Mouse (Mus musculus): Measurements from ENCODE around the gene D230025D16Rik. TPM values are rescaled to one million over a fixed set of nuclear protein-coding genes. Genes with fewer than 3 reads are reported as not detected.

Gene D230025D16Rik
- total and polyA plus RNA-seq, 2 experiments from 2014 or later: 24.6 to 36.7 TPM

DNA sequence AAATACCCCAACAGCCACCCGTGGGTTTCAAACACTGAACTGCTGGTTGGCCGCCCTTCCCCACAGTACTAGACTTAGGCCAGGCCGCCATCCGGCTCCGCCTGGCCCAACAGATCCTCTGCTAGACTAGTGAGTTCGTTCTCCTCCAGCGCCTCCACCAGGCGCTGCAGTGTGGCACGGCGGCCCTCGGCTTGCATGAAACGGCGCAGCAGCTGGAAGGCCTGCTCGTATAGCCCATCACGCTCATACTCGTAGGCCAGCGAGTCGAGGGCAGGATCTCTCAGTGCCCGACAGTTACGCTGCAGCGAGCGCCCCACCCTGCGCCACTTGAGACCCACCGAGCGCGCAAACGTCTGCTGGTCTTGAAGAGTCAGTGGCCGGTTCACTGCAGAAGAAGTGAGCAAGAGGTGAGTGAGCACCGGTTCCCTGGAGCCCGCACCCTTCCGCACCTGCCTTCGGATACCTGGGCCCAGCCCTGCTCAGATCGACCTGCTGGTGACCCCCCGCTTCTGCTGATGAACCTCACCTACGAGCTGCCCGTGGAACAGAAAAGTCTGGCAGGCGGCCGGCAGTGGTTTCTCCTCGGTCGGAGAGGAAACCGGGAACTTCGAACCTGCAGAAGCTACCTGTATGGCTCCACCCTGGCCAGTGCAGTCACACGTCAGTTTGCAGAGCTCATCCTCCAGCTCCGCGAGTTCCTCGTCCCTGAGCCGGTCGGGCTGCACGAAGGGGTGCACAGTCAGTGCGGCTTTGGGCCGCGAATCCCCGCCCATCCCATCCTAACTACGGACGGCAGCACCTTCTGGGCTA is 34.2 kb downstream of the D230025D16Rik start:
- peak overlapping the region; percentile 59 for H3K4me2 ChIP-seq (ENCODE audit: low read depth, low read length, poor library complexity, severe bottlenecking)
- DNase-seq (ENCODE audit: low spot score): peak; percentile 54
- no peaks in the 10 kb centered on the region for H3K9me3 ChIP-seq (ENCODE audit: low read length)
- peak; percentile 26 for ATAC-seq (ENCODE audit: low FRiP score)
- 5% methylated on average over 55 of the region's 55 CpGs for WGBS
- TF ChIP-seq CTCF (IDR thresholded peaks at IDR 0.05): peak; percentile 49
- H3K9ac ChIP-seq (replicated peaks; ENCODE audit: low read length, poor library complexity, severe bottlenecking): 0 out of 2 replicates have a peak overlapping the region, but pooled peaks have one; percentile 3
- H3K4me1 ChIP-seq (ENCODE audit: insufficient read depth, low read length): peaks cover 5% of the 10 kb centered on the region; the same call in 1 of the 2 replicates
- H3K36me3 ChIP-seq (ENCODE audit: insufficient read depth, low read length): no peaks in the 10 kb centered on the region
- H3K4me3 ChIP-seq (ENCODE audit: low read depth, low read length): peak overlapping the region; percentile 29
- H3K27ac ChIP-seq (ENCODE audit: low read depth, low read length): no peak overlapping the region
- H3K27me3 ChIP-seq (ENCODE audit: insufficient read depth, low read length): peaks cover 35% of the 10 kb centered on the region

GRCm38 (mm10) chr8:105259721-105260320 is 34.9 kb downstream of the D230025D16Rik start:
- TF ChIP-seq CTCF (IDR thresholded peaks at IDR 0.05): peak; percentile 97
- H3K4me2 ChIP-seq (ENCODE audit: low read depth, low read length, poor library complexity, severe bottlenecking): peak overlapping the region; percentile 59
- no peak overlapping the region for H3K27ac ChIP-seq (ENCODE audit: low read depth, low read length)
- peaks cover 5% of the 10 kb centered on the region; the same call in 1 of the 2 replicates for H3K4me1 ChIP-seq (ENCODE audit: insufficient read depth, low read length)
- peaks cover 41% of the 10 kb centered on the region for H3K27me3 ChIP-seq (ENCODE audit: insufficient read depth, low read length)
- peak; percentile 68 for ATAC-seq (ENCODE audit: low FRiP score)
- H3K36me3 ChIP-seq (ENCODE audit: insufficient read depth, low read length): no peaks in the 10 kb centered on the region
- WGBS: 4% methylated on average over 30 of the region's 30 CpGs
- peak; percentile 75 for DNase-seq (ENCODE audit: low spot score)
- no peaks in the 10 kb centered on the region for H3K9me3 ChIP-seq (ENCODE audit: low read length)
- H3K9ac ChIP-seq (replicated peaks; ENCODE audit: low read length, poor library complexity, severe bottlenecking): 0 out of 2 replicates have a peak overlapping the region, but pooled peaks have one; percentile 3
- H3K4me3 ChIP-seq (ENCODE audit: low read depth, low read length): peak overlapping the region; percentile 29

DNA sequence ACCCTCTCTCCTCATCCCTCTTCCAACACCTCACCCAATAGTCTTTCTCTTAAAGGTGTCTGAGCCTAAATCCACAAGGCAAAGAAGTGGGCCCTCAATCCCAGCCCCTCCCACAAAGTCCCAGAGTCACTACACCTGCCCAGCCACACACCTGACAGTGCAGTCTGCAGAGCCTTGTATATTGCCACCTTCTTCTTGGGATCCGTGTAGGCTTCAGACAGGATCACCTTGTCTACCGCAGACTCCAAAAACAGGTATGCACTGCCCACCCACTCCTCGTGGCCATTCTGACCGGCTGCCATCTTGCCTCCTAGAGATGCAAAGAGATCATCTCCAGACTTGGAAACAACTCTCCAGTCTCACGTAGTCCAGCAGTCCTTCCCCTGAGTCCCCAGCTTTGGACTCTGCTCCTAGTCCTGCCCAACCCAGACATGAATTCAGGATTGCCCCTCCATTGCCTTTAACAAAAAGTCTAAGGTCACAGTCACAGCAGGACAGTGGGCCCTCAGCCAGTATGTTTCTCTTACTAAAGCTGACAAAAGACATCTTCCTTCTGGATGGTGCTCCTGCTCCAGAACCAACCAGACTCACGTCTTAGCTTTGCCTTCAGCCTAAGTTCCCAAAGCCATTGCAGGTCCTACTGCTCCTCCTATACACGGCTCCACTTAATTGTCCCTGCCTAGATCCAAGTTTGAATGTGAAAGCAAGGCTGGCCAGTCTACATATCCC is 35.6 kb downstream of the D230025D16Rik start:
- no peak overlapping the region for H3K9ac ChIP-seq (replicated peaks; ENCODE audit: low read length, poor library complexity, severe bottlenecking)
- WGBS: 67% methylated on average over 7 of the region's 7 CpGs

DNA sequence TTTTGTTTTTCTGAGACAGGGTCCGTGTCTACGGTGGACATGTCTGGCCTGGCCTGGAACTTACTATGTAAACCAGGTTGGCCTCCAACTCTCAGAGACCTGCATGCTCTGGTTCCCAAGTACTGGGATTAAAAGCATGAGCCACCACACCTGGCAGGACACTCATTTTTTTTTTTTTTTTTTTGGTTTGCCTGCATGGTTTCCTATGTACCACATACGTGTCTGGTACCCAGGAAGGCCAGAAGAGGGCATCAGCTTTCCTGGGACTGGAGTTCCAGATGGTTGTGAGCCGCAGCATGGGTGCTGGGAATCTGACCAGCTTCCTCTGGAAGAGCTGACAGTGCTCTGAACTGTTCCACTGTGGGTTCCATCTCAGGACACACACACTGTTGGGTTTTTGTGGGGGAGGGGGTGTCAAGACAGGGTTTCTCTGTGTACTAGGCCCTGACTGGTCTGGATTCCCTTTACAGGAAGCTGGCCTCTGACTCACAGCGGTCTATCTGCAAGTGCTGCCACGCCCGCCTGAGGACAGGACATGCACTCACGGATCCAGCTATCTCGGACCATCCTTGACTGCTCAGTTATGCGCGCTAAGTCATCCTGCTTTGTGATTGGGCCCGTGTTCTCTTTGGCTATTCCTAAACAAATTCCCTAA is 36.5 kb downstream of the D230025D16Rik start:
- Histone ChIP-seq H3K36me3 (ENCODE audit: insufficient read depth, low read length) (no peaks in the 10 kb centered on the region), H3K9ac (replicated peaks; ENCODE audit: low read length, poor library complexity, severe bottlenecking) (no peak overlapping the region), H3K27me3 (ENCODE audit: insufficient read depth, low read length) (peaks cover 56% of the 10 kb centered on the region), H3K4me1 (ENCODE audit: insufficient read depth, low read length) (no peaks in the 10 kb centered on the region), H3K9me3 (ENCODE audit: low read length) (no peaks in the 10 kb centered on the region), H3K4me3 (ENCODE audit: low read depth, low read length) (no peak overlapping the region), H3K27ac (ENCODE audit: low read depth, low read length) (no peak overlapping the region), H3K4me2 (ENCODE audit: low read depth, low read length, poor library complexity, severe bottlenecking) (no peak overlapping the region)
- 87% methylated on average over 12 of the region's 12 CpGs for WGBS
- DNase-seq (ENCODE audit: low spot score) (no peak), ATAC-seq (ENCODE audit: low FRiP score) (no peak)
- no peak for TF ChIP-seq CTCF (IDR thresholded peaks at IDR 0.05)

More for the DNA sequence above, 35.6 kb downstream of the D230025D16Rik start:
- TF ChIP-seq CTCF (IDR thresholded peaks at IDR 0.05): no peak
- Histone ChIP-seq H3K27me3 (ENCODE audit: insufficient read depth, low read length) (peaks cover 47% of the 10 kb centered on the region), H3K4me2 (ENCODE audit: low read depth, low read length, poor library complexity, severe bottlenecking) (no peak overlapping the region), H3K4me1 (ENCODE audit: insufficient read depth, low read length) (no peaks in the 10 kb centered on the region), H3K9me3 (ENCODE audit: low read length) (no peaks in the 10 kb centered on the region), H3K27ac (ENCODE audit: low read depth, low read length) (no peak overlapping the region), H3K36me3 (ENCODE audit: insufficient read depth, low read length) (no peaks in the 10 kb centered on the region), H3K4me3 (ENCODE audit: low read depth, low read length) (no peak overlapping the region)
- no peak for ATAC-seq (ENCODE audit: low FRiP score)
- DNase-seq (ENCODE audit: low spot score): no peak

- Histone ChIP-seq H3K4me2 (ENCODE audit: low read depth, low read length, poor library complexity, severe bottlenecking) (no peak overlapping the region), H3K27ac (ENCODE audit: low read depth, low read length) (no peak overlapping the region), H3K4me3 (ENCODE audit: low read depth, low read length) (no peak overlapping the region), H3K27me3 (ENCODE audit: insufficient read depth, low read length) (peaks cover 63% of the 10 kb centered on the region), H3K9ac (replicated peaks; ENCODE audit: low read length, poor library complexity, severe bottlenecking) (no peak overlapping the region), H3K4me1 (ENCODE audit: insufficient read depth, low read length) (no peaks in the 10 kb centered on the region), H3K9me3 (ENCODE audit: low read length) (no peaks in the 10 kb centered on the region), H3K36me3 (ENCODE audit: insufficient read depth, low read length) (no peaks in the 10 kb centered on the region)
- peak; percentile 51 for TF ChIP-seq CTCF (IDR thresholded peaks at IDR 0.05)
- 43% methylated on average over 16 of the region's 16 CpGs for WGBS
- ATAC-seq (ENCODE audit: low FRiP score): no peak
- no peak for DNase-seq (ENCODE audit: low spot score)
Observed at GRCm38 (mm10) chr8:105263244-105263912, 38.4 kb downstream of the D230025D16Rik start.
